Mouse (Mus musculus) fibroblast of lung, adult 2 months (primary cell): ENCODE results near the gene Agpat2.

Experiments
- DNase-seq: peaks from one replicate; pipeline ENCODE4 v3.0.0-alpha.2; 2011; ENCODE audit warnings: low read depth

Gene Agpat2

GRCm38 (mm10) chr2:26596898-26597297 is 7.3 kb downstream of the Agpat2 start:
- DNase-seq, result no peak

GRCm38 (mm10) chr2:26595725-26596435 is 8.3 kb downstream of the Agpat2 start:
- no peak for DNase-seq

- no peak for DNase-seq
Observed at GRCm38 (mm10) chr2:26594934-26595724, 9.1 kb downstream of the Agpat2 start.

- DNase-seq, result no peak
Observed at GRCm38 (mm10) chr2:26594461-26594933, 9.7 kb downstream of the Agpat2 start.

- DNase-seq, result no peak
Observed at GRCm38 (mm10) chr2:26594022-26594346, 10.2 kb downstream of the Agpat2 start.

GRCm38 (mm10) chr2:26593211-26594021 is 10.8 kb downstream of the Agpat2 start:
- no peak for DNase-seq

- DNase-seq, result no peak
Observed at GRCm38 (mm10) chr2:26591416-26591815, 12.8 kb downstream of the Agpat2 start.

GRCm38 (mm10) chr2:26590962-26591361 is 13.3 kb downstream of the Agpat2 start:
- DNase-seq, result no peak

- no peak for DNase-seq
Observed at GRCm38 (mm10) chr2:26590282-26590681, 13.9 kb downstream of the Agpat2 start.

- DNase-seq, result no peak
Observed at GRCm38 (mm10) chr2:26589284-26589683, 14.9 kb downstream of the Agpat2 start.

GRCm38 (mm10) chr2:26588573-26588972 is 15.6 kb downstream of the Agpat2 start:
- no peak for DNase-seq

GRCm38 (mm10) chr2:26587044-26587405 is 17.2 kb downstream of the Agpat2 start:
- no peak for DNase-seq

- no peak for DNase-seq
Observed at GRCm38 (mm10) chr2:26586294-26587043, 17.7 kb downstream of the Agpat2 start, which contains the start of gene Gm20532. Gm20532 (plus strand) TSS chr2:26586639.

- no peak for DNase-seq
Observed at GRCm38 (mm10) chr2:26585713-26586112, 18.5 kb downstream of the Agpat2 start.

- no peak for DNase-seq
Observed at GRCm38 (mm10) chr2:26583640-26584039, 20.6 kb downstream of the Agpat2 start.

GRCm38 (mm10) chr2:26582741-26583140 is 21.5 kb downstream of the Agpat2 start:
- no peak for DNase-seq

GRCm38 (mm10) chr2:26582203-26582602 is 22.0 kb downstream of the Agpat2 start:
- no peak for DNase-seq

- no peak for DNase-seq
Observed at GRCm38 (mm10) chr2:26580751-26581150, 23.5 kb downstream of the Agpat2 start.

- no peak for DNase-seq
Observed at GRCm38 (mm10) chr2:26579714-26580113, 24.5 kb downstream of the Agpat2 start, which contains the start of gene Egfl7. Egfl7 (plus strand) TSS chr2:26580014.

GRCm38 (mm10) chr2:26578369-26578768 is 25.8 kb downstream of the Agpat2 start:
- no peak for DNase-seq

GRCm38 (mm10) chr2:26576462-26576861 is 27.8 kb downstream of the Agpat2 start:
- no peak for DNase-seq

- DNase-seq, result no peak
Observed at GRCm38 (mm10) chr2:26575865-26576264, 28.4 kb downstream of the Agpat2 start.
